Mouse (Mus musculus) small intestine, adult 2 months (tissue): Measurements from ENCODE around the gene Trpm3.

Experiments used
- CTCF ChIP-seq: fragments of 200-500 bp; IDR thresholded peaks from 2 replicates; pipeline ENCODE4 v1.5.1; 2012; ENCODE audit warnings: low read depth, mild to moderate bottlenecking, control low read depth, inconsistent platforms, low read length, moderate library complexity, mixed read lengths; ENCODE audit not compliant: insufficient replicate concordance, insufficient read length; ENCODE audit errors: extremely low read depth
- POLR2A ChIP-seq: fragments of 200-500 bp; IDR thresholded peaks from 2 replicates; pipeline ENCODE4 v1.6.1; 2012; ENCODE audit warnings: low read depth, mild to moderate bottlenecking, control low read depth, inconsistent platforms, low read length, moderate library complexity

DNA sequence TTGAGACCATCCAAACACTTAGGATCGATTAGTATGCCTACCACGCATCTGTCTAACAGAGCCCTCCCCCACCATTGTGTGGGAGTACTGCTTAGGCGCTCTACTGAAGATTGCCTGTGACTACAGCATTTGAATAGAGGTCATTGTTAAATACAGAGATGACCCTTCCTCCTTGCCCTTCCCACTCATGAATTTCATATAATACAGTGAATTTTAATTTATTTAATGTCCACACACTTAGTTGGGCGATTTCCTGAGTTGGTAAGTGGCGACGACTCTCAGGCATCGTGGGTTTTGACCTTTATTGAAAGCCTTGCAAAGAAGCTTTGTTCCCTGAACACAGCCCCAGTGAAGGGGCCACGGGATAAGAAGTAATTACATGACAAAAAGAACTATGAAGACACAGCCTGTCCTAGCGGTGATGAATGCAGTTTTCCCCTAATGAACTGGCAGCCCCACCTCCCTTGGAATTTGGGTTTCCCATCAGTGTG is 684.7 kb downstream of the Trpm3 start:
- TF ChIP-seq CTCF (no peak), POLR2A (no peak)
